Mouse (Mus musculus) midbrain, postnatal 0 days (tissue): Measurements from ENCODE around the gene Tbc1d8. TPM values are rescaled to one million over a fixed set of nuclear protein-coding genes. Genes with fewer than 3 reads are reported as not detected.

Experiments
- ATAC-seq: fragments of 200-750 bp; cut with Nextera tagmentation; 2 replicates; pipeline ENCODE4 v1.8.0; 2017; ENCODE audit warnings: moderate number of reproducible peaks, mild to moderate bottlenecking, moderate TSS enrichment, moderate library complexity; ENCODE audit not compliant: low FRiP score
- DNase-seq: peaks from one replicate; pipeline ENCODE4 v3.0.0-alpha.2; 2015; ENCODE audit warnings: low spot score
- H3K27ac ChIP-seq: fragments of 300-500 bp; sonication (generic); 2 replicates; pipeline ENCODE4 v1.5.1; 2014; ENCODE audit warnings: low read depth, mild to moderate bottlenecking, low read length, mixed read lengths
- H3K27me3 ChIP-seq: fragments of 300-500 bp; sonication (generic); 2 replicates; pipeline ENCODE4 v1.6.1; 2014; ENCODE audit warnings: low read length, control low read depth, mixed read lengths; ENCODE audit not compliant: insufficient read depth
- H3K36me3 ChIP-seq: fragments of 300-500 bp; sonication (generic); 2 replicates; pipeline ENCODE4 v1.6.1; 2014; ENCODE audit warnings: low read length, control low read depth, mixed read lengths; ENCODE audit not compliant: insufficient read depth
- H3K4me1 ChIP-seq: fragments of 300-500 bp; sonication (generic); 2 replicates; pipeline ENCODE4 v1.6.1; 2014; ENCODE audit warnings: mild to moderate bottlenecking, control low read depth, antibody characterized with exemption, low read length, mixed read lengths; ENCODE audit not compliant: insufficient read depth
- H3K4me2 ChIP-seq: fragments of 300-500 bp; sonication (generic); 2 replicates; pipeline ENCODE4 v1.6.1; 2014; ENCODE audit warnings: low read depth, mild to moderate bottlenecking, low read length, mixed read lengths; ENCODE audit not compliant: poor library complexity, severe bottlenecking
- H3K4me3 ChIP-seq: fragments of 300-500 bp; sonication (generic); 2 replicates; pipeline ENCODE4 v1.5.1; 2014; ENCODE audit warnings: low read depth, mild to moderate bottlenecking, low read length, moderate library complexity
- H3K9ac ChIP-seq: fragments of 300-500 bp; sonication (generic); replicated peaks from 2 replicates; pipeline ENCODE4 v1.6.1; 2014; ENCODE audit warnings: mild to moderate bottlenecking, low read length, moderate library complexity, mixed read lengths; ENCODE audit not compliant: poor library complexity, severe bottlenecking
- H3K9me3 ChIP-seq: fragments of 300-500 bp; sonication (generic); 2 replicates; pipeline ENCODE4 v1.6.1; 2016; ENCODE audit warnings: low read length, control low read depth
- CTCF ChIP-seq: IDR thresholded peaks from 2 replicates; pipeline ENCODE4 v1.5.1; 2016; ENCODE audit warnings: antibody characterized with exemption, mild to moderate bottlenecking
- WGBS: fragments of 180-500 bp; shearing (Covaris S2); extraction: QIAGEN DNeasy Blood & Tissue Kit; methylation state at CpG from one replicate; pipeline ENCODE4 v1.1.7; 2014; 5-methylcytosine and 5-hydroxymethylcytosine counted together
- polyA plus RNA-seq: library from polyadenylated mRNA; unstranded; fragments of >200 nt; fragmentation: Nextera tagmentation; extraction: Ambion mirVana; gene quantifications from 2 replicates; pipeline ENCODE4 v1.2.1, GENCODE M21; 2015
- total RNA-seq: library from RNA; depleted of rRNA; stranded (reverse); fragments of >200 nt; gene quantifications from 2 replicates; pipeline ENCODE4 v1.2.3, GENCODE M21; 2014

The Tbc1d8 gene
- total and polyA plus RNA-seq, 2 experiments from 2014 or later: 8.5 to 18.3 TPM

GRCm38 (mm10) chr1:39446178-39446577 is 32.4 kb downstream of the Tbc1d8 start:
- Histone ChIP-seq H3K9ac (no peak overlapping the region), H3K36me3 (no peaks in the 10 kb centered on the region), H3K4me1 (peaks cover 7% of the 10 kb centered on the region; the same call in 1 of the 2 replicates), H3K4me2 (no peak overlapping the region), H3K27ac (no peak overlapping the region), H3K27me3 (no peaks in the 10 kb centered on the region), H3K4me3 (no peak overlapping the region), H3K9me3 (no peaks in the 10 kb centered on the region)
- DNase-seq (peak; percentile 39), ATAC-seq (no peak)
- no peak for TF ChIP-seq CTCF
- WGBS: 35% methylated on average over 5 of the region's 5 CpGs

- Histone ChIP-seq H3K27me3 (no peaks in the 10 kb centered on the region), H3K27ac (no peak overlapping the region), H3K9ac (no peak overlapping the region), H3K9me3 (no peaks in the 10 kb centered on the region), H3K36me3 (no peaks in the 10 kb centered on the region), H3K4me2 (no peak overlapping the region), H3K4me3 (no peak overlapping the region), H3K4me1 (peaks cover 11% of the 10 kb centered on the region; the same call in 1 of the 2 replicates)
- TF ChIP-seq CTCF: no peak
- ATAC-seq: no peak
- DNase-seq: no peak
- 84% methylated on average over 20 of the region's 20 CpGs for WGBS
Measured at GRCm38 (mm10) chr1:39445303-39446050, 33.1 kb downstream of the Tbc1d8 start.

DNA sequence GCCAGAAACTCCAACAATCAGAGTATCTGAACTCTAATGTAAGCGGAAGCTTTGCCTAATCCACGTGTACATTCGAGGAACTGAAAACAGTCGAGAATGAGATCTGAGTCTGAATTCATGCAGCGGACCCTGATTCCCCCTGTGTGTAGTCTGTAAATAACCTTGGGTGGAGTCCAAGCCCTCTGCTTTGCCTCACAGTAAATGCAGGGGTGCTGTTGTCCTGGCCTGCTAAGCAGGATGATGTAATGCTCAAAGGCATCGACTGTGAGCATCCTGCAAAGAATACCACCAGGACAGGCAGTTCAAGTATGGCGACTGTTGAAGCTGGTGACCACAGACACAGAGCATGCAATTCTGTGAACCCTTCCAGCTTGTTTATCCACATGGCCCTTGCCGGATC is 34.8 kb downstream of the Tbc1d8 start:
- peaks cover 17% of the 10 kb centered on the region; the same call in 1 of the 2 replicates for H3K4me1 ChIP-seq
- H3K9me3 ChIP-seq: no peaks in the 10 kb centered on the region
- 54% methylated on average over 8 of the region's 8 CpGs for WGBS
- no peaks in the 10 kb centered on the region for H3K36me3 ChIP-seq
- H3K27me3 ChIP-seq: no peaks in the 10 kb centered on the region
- ATAC-seq (no peak), DNase-seq (peak; percentile 34)
- no peak for TF ChIP-seq CTCF
- H3K9ac ChIP-seq: no peak overlapping the region
- no peak overlapping the region for H3K4me2 ChIP-seq
- H3K27ac ChIP-seq: 0 out of 2 replicates have a peak overlapping the region, but pooled peaks have one; percentile 18
- H3K4me3 ChIP-seq: no peak overlapping the region

- no peak overlapping the region for H3K9ac ChIP-seq
- no peaks in the 10 kb centered on the region for H3K9me3 ChIP-seq
- H3K4me1 ChIP-seq: peaks cover 17% of the 10 kb centered on the region; the same call in 1 of the 2 replicates
- H3K27ac ChIP-seq: no peak overlapping the region
- H3K36me3 ChIP-seq: no peaks in the 10 kb centered on the region
- ATAC-seq (no peak), DNase-seq (no peak)
- WGBS: 66% methylated on average over 6 of the region's 6 CpGs
- TF ChIP-seq CTCF: no peak
- no peaks in the 10 kb centered on the region for H3K27me3 ChIP-seq
- no peak overlapping the region for H3K4me3 ChIP-seq
- H3K4me2 ChIP-seq: no peak overlapping the region
Measured at GRCm38 (mm10) chr1:39441686-39442085, 36.9 kb downstream of the Tbc1d8 start.

DNA sequence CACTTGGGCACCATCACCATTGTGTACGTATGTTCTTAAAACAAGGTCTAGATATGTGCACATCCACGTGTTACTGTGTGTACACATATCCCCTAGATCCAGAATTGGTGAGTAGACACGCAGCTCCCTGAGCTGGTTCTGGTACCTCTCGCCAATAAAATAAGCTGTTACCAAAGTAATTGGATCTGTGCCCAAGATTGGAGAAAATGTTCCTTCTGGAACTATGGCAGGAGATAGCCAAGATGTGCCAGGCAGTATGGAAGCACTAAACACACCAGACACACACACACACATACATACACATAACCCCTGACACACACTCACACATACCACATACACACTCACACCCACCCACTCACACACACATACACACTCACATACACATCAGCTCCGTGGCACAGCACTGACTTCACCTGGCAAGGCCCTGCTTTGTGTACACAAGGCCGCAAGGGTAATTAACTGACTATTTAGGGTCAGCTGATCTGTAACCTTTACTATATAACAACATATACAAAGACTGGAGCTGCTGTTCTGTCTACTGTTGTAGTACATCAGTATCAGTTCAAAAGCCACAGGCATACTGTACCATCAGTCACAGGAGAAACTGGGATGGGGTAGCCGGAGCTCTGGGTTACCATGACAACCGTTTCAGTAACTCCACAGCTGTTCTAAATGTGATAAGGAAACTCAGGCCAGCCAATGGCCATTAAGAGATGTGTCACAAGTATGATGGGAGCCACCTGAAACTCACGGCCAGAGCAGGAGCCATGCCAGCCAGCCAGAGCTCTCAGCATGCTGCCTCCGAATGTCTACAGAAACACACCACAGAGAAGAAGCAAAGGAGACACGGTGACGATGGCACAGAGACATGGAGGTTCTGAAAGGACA is 38.6 kb downstream of the Tbc1d8 start:
- Histone ChIP-seq H3K27me3 (no peaks in the 10 kb centered on the region), H3K9ac (no peak overlapping the region), H3K4me1 (peaks cover 17% of the 10 kb centered on the region; the same call in 1 of the 2 replicates), H3K36me3 (no peaks in the 10 kb centered on the region), H3K4me2 (no peak overlapping the region), H3K27ac (peak overlapping the region; percentile 34; the same call in 1 of the 2 replicates), H3K9me3 (no peaks in the 10 kb centered on the region), H3K4me3 (no peak overlapping the region)
- 71% methylated on average over 12 of the region's 12 CpGs for WGBS
- ATAC-seq (peak; percentile 78), DNase-seq (peak; percentile 73)
- TF ChIP-seq CTCF: no peak
